Mouse (Mus musculus) forebrain, embryonic 11.5 days (tissue): ENCODE measurements around the gene Blm. TPM values are rescaled to one million over a fixed set of nuclear protein-coding genes. Genes with fewer than 3 reads are reported as not detected.
"Not testable (repeated sequence)": the region's sequence is repeated elsewhere in the genome, so short reads cannot be mapped to it uniquely, and the experiment has no call there.

Experiments used
- ATAC-seq: fragments of 200-750 bp; cut with Nextera tagmentation; replicated peaks from 2 replicates; pipeline ENCODE4 v1.8.0; 2017; ENCODE audit warnings: moderate TSS enrichment; ENCODE audit not compliant: low FRiP score
- DNase-seq: peaks from one replicate; pipeline ENCODE4 v3.0.0-alpha.2; 2017; ENCODE audit warnings: low spot score
- H3K27ac ChIP-seq: fragments of 300-500 bp; sonication (generic); 2 replicates; pipeline ENCODE4 v1.5.1; 2014; ENCODE audit warnings: low read depth, low read length
- H3K27me3 ChIP-seq: fragments of 300-500 bp; sonication (generic); 2 replicates; pipeline ENCODE4 v1.6.1; 2014; ENCODE audit warnings: mild to moderate bottlenecking, low read length, mixed read lengths; ENCODE audit not compliant: control insufficient read depth, insufficient read depth
- H3K36me3 ChIP-seq: fragments of 300-500 bp; sonication (generic); 2 replicates; pipeline ENCODE4 v1.6.1; 2014; ENCODE audit warnings: mild to moderate bottlenecking, low read length, moderate library complexity, mixed read lengths; ENCODE audit not compliant: control insufficient read depth, insufficient read depth
- H3K4me1 ChIP-seq: fragments of 300-500 bp; sonication (generic); replicated peaks from 2 replicates; pipeline ENCODE4 v1.6.1; 2014; ENCODE audit warnings: low read length, mixed read lengths; ENCODE audit not compliant: control insufficient read depth, insufficient read depth
- H3K4me2 ChIP-seq: fragments of 300-500 bp; sonication (generic); 2 replicates; pipeline ENCODE4 v1.6.1; 2014; ENCODE audit warnings: low read depth, mild to moderate bottlenecking, low read length, moderate library complexity, mixed read lengths; ENCODE audit not compliant: severe bottlenecking
- H3K4me3 ChIP-seq: fragments of 300-500 bp; sonication (generic); 2 replicates; pipeline ENCODE4 v1.5.1; 2014; ENCODE audit warnings: low read depth, low read length
- H3K9ac ChIP-seq: fragments of 300-500 bp; sonication (generic); 2 replicates; pipeline ENCODE4 v1.6.1; 2014; ENCODE audit warnings: low read length
- H3K9me3 ChIP-seq: fragments of 300-500 bp; sonication (generic); 2 replicates; pipeline ENCODE4 v1.6.1; 2016; ENCODE audit warnings: low read length, mixed read lengths; ENCODE audit not compliant: control insufficient read depth
- WGBS: fragments of 180-500 bp; shearing (Covaris S2); extraction: QIAGEN DNeasy Blood & Tissue Kit; methylation state at CpG from one replicate; pipeline ENCODE4 v1.1.7; 2014; 5-methylcytosine and 5-hydroxymethylcytosine counted together
- polyA plus RNA-seq: library from polyadenylated mRNA; unstranded; fragments of >200 nt; fragmentation: Nextera tagmentation; extraction: Ambion mirVana; gene quantifications from 2 replicates; pipeline ENCODE4 v1.2.1, GENCODE M21; 2014

The Blm gene
- polyA plus RNA-seq, 1 experiment from 2014 or later: 53.0 TPM

DNA sequence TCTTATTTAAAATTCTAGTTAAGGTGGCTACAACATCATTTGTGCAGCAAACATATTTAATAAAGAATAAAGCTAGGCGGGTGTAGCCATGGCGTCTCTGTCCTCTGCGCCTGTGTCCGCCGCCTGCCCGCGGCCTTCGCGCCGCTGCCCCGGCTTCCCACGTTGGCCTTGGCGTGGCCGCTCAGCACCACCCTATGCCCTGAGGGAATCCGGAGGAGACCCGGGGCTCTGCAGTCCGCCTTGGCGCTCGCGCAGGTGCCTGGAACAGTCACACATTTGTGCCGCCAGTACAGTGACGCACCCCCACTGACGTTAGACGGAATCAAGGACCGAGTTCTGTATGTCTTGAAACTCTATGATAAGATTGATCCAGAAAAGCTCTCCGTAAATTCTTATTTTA, 27.2 kb downstream of the Blm start:
- not testable (repeated sequence) for H3K36me3 ChIP-seq, H3K4me2 ChIP-seq, H3K4me3 ChIP-seq, DNase-seq, H3K9ac ChIP-seq, ATAC-seq, H3K4me1 ChIP-seq, H3K27ac ChIP-seq, H3K27me3 ChIP-seq, H3K9me3 ChIP-seq
- 98% methylated on average over 23 of the region's 26 CpGs for WGBS

DNA sequence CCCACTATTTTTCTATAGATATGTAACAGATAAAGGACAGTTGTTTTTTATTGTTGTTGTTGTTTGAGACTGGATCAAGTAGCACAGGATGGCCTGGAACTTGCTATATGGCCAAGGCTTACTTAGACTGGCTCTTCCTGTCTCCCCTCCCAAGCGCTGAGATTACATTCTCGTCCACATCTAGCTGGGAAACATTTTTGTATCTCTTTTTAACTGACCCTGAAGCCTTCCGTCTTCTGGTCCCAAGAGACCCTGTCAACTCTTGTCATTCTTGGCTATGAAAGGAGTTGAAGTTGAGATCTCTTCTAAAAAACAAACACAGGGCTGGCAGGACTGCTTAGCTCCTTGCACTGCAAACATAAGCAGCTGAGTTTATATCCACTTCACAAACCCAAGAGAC, 28.9 kb downstream of the Blm start:
- ATAC-seq: no peak
- Histone ChIP-seq H3K4me3 (no peak overlapping the region), H3K27ac (no peak overlapping the region), H3K9me3 (no peaks in the 10 kb centered on the region), H3K27me3 (no peaks in the 10 kb centered on the region), H3K4me1 (no peaks in the 10 kb centered on the region), H3K4me2 (no peak overlapping the region), H3K36me3 (peaks cover 7% of the 10 kb centered on the region; the same call in 1 of the 2 replicates), H3K9ac (no peak overlapping the region)
- WGBS: 96% methylated on average over 3 of the region's 3 CpGs
- no peak for DNase-seq

DNA sequence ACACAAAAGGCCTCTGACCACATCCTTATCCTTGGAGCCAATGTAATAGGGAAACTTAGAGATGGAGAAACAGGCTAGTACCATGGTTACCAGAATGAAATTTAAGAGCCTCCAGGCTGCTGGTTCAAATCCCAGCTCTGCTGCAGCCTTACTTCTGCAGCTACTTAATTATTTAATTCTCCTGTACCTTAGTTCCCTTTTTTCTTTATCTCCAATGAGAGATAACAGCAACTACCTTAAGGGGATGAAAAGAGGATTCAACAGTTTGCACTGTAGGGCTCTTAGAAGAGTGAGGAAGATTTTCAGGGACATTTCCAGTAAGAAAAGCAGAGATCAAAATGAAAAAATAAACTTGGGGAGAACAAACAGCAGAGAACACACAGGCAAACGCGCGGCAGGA, 30.0 kb downstream of the Blm start:
- no peak overlapping the region for H3K4me3 ChIP-seq
- H3K4me1 ChIP-seq: no peaks in the 10 kb centered on the region
- H3K27ac ChIP-seq: no peak overlapping the region
- H3K9ac ChIP-seq: no peak overlapping the region
- 93% methylated on average over 3 of the region's 3 CpGs for WGBS
- H3K36me3 ChIP-seq: peaks cover 7% of the 10 kb centered on the region; the same call in 1 of the 2 replicates
- no peaks in the 10 kb centered on the region for H3K27me3 ChIP-seq
- H3K4me2 ChIP-seq: no peak overlapping the region
- DNase-seq (no peak), ATAC-seq (no peak)
- no peaks in the 10 kb centered on the region for H3K9me3 ChIP-seq

DNA sequence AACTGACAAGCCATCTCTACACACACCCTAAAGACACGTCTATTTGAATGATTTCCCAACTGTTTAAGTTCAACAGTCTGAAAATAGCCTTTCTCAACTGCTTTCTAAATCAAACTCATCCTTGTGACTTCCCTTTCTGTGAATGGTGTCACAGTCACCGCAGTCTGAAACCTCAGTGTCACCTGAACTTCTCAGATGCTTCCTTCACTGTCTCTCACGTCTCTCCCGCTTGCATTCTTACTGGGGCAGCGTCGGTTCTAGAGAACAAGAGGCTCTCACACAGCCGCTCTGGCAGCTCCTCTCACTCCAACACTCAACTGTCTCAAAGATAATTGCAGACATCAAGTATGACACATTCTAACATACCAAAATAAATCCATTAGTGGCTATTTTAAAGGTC, 33.9 kb downstream of the Blm start:
- Histone ChIP-seq H3K36me3 (peaks cover 3% of the 10 kb centered on the region; the same call in 1 of the 2 replicates), H3K27me3 (no peaks in the 10 kb centered on the region), H3K4me3 (no peak overlapping the region), H3K4me2 (no peak overlapping the region), H3K27ac (no peak overlapping the region), H3K9ac (no peak overlapping the region), H3K4me1 (no peaks in the 10 kb centered on the region), H3K9me3 (no peaks in the 10 kb centered on the region)
- DNase-seq (no peak), ATAC-seq (no peak)
- WGBS: 88% methylated on average over 7 of the region's 7 CpGs

DNA sequence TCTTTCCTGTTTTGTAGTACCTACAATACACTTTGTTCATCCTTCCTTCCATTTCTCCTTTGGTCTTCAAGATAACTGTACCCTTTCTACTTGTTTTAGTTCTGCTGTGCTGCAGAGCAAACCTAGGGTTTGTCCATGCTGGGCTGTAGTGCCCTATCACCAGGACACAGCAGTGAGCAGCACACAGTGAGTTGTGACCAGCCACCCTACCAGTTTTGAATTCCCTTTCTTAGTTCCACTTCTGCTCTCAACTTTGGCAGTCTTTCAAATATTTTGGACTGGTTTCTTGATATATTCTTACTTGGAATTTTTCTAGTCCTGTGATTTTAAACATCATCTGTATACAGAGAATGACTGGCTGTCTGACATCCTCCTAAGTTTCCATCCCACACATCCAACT, 34.8 kb downstream of the Blm start:
- Histone ChIP-seq H3K9me3 (no peaks in the 10 kb centered on the region), H3K27me3 (no peaks in the 10 kb centered on the region), H3K4me3 (no peak overlapping the region), H3K27ac (no peak overlapping the region), H3K4me1 (no peaks in the 10 kb centered on the region), H3K36me3 (peaks cover 3% of the 10 kb centered on the region; the same call in 1 of the 2 replicates), H3K4me2 (no peak overlapping the region), H3K9ac (no peak overlapping the region)
- DNase-seq: no peak
- no peak for ATAC-seq

DNA sequence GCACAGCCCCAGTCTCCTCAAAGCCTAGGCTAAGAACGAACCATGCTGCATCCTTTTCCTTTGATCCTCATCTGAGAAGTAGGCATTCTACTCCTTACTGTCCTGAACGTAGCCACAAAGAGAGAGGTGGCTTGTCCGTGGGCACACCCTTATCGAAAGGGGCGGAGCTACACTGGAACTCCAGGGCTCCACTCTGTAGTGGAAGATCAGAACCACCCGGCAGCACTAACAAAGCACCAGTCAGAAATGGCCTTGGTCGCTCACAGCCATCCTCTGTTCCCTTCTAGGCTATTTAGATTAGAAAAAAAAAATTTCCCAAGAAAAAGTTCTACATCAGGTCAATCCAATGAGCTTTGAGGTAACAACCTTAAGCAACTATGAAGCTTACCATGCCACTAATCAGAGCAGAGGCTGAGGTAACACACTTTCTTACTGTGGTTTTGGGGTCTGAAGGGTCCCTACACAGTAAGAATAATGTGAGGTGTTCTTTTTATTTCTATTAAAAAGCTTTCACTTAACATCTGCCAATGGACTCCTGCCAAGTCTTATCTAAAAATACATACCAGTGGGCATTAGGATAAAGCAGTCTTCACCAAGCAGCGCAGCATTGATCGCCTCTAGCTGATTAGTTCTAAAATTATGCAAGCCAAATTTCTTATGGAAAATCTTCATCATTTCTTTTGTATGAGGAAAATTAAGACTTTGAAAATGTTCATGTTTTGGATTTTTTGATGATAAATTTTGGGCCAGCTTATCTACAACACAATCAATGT, 35.5 kb downstream of the Blm start:
- H3K9ac ChIP-seq: no peak overlapping the region
- H3K27me3 ChIP-seq: no peaks in the 10 kb centered on the region
- H3K4me3 ChIP-seq: no peak overlapping the region
- WGBS: 89% methylated on average over 9 of the region's 9 CpGs
- ATAC-seq: no peak
- DNase-seq: no peak
- no peaks in the 10 kb centered on the region for H3K9me3 ChIP-seq
- H3K27ac ChIP-seq: no peak overlapping the region
- no peak overlapping the region for H3K4me2 ChIP-seq
- no peaks in the 10 kb centered on the region for H3K4me1 ChIP-seq
- H3K36me3 ChIP-seq: peaks cover 3% of the 10 kb centered on the region; the same call in 1 of the 2 replicates

DNA sequence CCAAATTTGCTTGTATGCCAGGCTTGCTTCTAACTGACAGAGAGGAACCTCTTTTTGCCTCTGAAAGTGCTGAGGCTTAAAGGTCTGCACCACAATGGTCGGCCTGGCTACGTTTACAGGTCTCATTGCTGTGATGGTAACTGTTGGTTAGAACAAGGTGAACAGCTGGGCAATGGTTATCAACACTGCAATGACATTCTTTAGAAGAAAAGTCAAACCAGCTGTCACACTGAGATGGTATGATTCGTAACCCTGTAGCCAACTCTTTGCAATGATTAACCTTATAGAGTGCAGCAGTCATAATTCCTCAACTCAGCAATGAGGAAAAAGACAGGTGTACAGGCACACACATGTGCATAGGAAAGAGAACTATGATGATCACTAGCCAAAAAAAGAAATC, 38.3 kb downstream of the Blm start:
- DNase-seq: no peak
- H3K4me1 ChIP-seq: no peaks in the 10 kb centered on the region
- no peak overlapping the region for H3K9ac ChIP-seq
- H3K9me3 ChIP-seq: no peaks in the 10 kb centered on the region
- H3K36me3 ChIP-seq: peaks cover 5% of the 10 kb centered on the region; the same call in 1 of the 2 replicates
- H3K27ac ChIP-seq: no peak overlapping the region
- H3K4me2 ChIP-seq: no peak overlapping the region
- WGBS: 89% methylated on average over 3 of the region's 3 CpGs
- H3K27me3 ChIP-seq: no peaks in the 10 kb centered on the region
- no peak for ATAC-seq
- no peak overlapping the region for H3K4me3 ChIP-seq

DNA sequence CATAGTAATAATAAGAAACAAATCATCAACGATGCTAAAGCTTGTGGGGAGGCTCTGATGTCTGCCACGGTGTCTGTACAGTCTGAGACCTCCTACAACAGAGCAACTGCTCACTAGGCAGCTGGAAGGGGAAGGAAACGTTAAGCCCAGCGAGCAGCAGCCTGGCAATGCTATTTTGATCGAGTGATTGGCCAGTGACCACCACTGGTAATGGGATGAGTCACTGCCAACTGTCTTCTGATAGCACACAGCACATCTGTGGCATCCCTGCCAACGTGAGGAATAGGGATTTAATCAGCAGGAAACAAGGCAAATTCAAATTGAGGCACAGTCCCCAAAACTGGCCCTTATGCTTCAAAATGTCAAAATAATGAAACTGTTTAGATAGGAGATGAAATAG, 39.7 kb downstream of the Blm start:
- 88% methylated on average over 6 of the region's 6 CpGs for WGBS
- H3K36me3 ChIP-seq: peaks cover 2% of the 10 kb centered on the region; the same call in 1 of the 2 replicates
- no peaks in the 10 kb centered on the region for H3K27me3 ChIP-seq
- no peak overlapping the region for H3K4me3 ChIP-seq
- no peaks in the 10 kb centered on the region for H3K4me1 ChIP-seq
- H3K4me2 ChIP-seq: no peak overlapping the region
- H3K9ac ChIP-seq: no peak overlapping the region
- DNase-seq: no peak
- no peaks in the 10 kb centered on the region for H3K9me3 ChIP-seq
- no peak overlapping the region for H3K27ac ChIP-seq
- no peak for ATAC-seq

DNA sequence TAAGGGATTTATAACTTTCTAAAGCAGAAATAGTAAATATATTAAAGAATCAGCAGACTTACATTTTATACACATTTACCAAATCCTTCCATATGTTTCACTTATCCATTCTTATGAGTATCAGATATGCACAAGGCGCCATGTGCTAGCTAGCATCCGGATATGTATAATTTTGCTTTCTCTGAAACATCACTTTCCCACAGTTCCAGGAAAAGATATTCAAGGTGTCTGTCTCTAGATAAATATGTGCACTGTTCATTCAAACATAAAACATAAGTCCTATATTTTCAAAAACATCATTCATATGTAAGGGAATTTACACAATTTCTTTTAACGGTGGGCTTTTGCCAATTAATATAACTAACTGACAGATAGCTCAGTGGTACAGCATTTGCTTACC, 42.9 kb downstream of the Blm start:
- Histone ChIP-seq H3K36me3 (peaks cover 2% of the 10 kb centered on the region; the same call in 1 of the 2 replicates), H3K27ac (no peak overlapping the region), H3K4me1 (no peaks in the 10 kb centered on the region), H3K9me3 (no peaks in the 10 kb centered on the region), H3K4me2 (no peak overlapping the region), H3K4me3 (no peak overlapping the region), H3K27me3 (no peaks in the 10 kb centered on the region), H3K9ac (no peak overlapping the region)
- DNase-seq (no peak), ATAC-seq (no peak)
- 94% methylated on average over 3 of the region's 3 CpGs for WGBS
